Mouse (Mus musculus) cerebellum, postnatal 4 days (tissue): Measurements from ENCODE around the gene Emc6.

Experiments used
- DNase-seq, 2 experiments: peaks; one replicate each; pipeline ENCODE4 v3.0.0; 2022; ENCODE audit warnings: low spot score in 2 of 2, mixed read lengths in 1 of 2

Emc6 gene

DNA sequence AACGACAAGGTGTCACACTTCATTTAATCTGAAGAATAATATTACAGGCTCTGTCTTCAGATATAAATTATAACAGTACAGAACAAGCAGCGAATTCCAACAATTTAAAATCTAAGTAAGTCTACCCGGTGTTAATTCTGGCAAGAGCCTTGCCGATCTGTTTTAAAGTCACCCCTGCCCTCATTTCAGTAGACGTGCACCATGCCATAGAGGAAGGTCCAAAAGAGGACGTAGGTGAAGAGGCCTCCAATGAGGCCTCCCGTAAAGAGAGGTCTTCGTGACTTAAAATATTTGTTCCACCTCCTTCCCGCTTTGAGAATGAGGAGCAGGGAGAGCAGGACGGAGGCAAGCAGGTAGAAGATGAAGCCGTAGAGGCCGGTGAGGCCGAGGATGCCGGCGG lies 651 bp downstream of the Emc6 start:
- DNase-seq = no peak

DNA sequence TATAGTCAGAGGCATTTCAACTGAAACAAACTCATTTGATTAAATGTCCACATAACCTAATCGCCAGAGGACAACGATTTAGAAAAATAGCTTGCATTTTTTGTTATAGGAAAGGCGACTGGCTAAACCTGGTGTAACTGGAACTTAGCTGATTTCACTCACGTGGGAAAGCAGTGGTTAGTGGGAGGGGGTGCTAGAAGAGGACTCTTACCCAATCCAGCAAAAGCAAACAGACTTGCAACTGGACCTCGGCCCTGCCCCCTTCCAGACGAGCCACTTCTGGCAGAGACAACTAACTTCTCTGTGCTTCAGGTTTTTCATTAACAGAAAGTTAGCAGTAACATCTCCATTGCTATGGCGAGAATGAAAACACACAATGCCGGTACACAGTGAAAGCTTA lies 1.2 kb downstream of the Emc6 start:
- no peak for DNase-seq

DNA sequence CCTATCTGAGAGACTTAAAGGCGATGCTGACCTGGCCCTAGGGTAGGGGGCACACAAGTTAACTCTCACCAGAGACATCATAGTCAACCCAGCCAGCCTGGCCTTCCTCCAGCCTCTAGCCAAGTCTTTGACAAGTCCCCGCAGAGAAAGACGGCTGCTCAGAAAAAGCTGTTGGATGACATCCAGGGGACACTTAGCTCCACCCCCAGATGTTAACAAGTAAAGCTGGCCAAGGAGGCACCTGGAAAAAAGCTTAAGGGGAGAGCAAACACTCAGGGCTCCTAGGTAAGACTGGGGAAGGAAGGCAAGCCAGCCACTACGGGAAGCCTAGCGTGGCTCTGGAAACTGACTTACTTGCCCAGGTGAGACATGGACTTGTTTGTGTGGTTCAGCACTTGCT lies 4.7 kb downstream of the Emc6 start:
- no peak for DNase-seq

DNA sequence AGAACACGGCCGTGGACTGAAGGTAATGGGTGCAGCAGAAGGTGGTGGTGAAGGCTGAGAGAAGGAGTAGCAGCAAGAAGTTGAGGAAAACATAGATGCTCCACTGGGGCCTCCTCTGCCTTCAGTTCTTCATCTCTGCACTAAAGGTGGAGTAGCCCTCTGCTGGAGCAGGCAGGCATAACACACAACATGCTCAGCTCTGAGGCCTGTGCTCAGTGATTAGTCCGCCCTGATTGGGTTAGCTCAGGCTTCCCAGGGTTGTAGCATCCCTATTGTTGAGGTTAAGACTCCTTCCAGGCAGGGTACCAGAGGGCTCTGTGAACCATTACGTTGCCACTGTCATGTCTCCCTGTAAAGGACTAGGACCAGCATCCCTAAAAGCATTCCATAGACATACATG lies 7.6 kb downstream of the Emc6 start:
- peak in 1 of 2 experiments; percentile 60 for DNase-seq

DNA sequence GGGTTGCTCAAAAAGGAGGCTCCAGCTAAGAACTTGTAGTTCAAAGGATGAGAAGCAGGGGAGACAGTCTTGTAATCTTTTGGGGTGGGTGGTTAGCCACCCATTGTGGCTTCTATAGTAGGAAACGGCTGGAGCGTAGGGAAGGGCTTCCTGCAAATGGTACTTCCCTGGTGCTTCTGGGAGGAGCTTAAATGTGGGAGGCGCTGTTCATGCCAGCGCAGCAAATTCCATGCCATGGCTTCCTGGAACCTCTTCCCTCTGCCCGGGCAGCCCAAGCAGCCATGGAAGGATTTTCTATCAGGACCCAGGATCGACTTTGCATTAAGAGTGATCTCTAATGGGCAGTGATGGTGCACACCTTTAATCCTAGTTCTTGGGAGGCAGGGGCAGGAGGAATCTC lies 8.3 kb downstream of the Emc6 start:
- no peak for DNase-seq

DNA sequence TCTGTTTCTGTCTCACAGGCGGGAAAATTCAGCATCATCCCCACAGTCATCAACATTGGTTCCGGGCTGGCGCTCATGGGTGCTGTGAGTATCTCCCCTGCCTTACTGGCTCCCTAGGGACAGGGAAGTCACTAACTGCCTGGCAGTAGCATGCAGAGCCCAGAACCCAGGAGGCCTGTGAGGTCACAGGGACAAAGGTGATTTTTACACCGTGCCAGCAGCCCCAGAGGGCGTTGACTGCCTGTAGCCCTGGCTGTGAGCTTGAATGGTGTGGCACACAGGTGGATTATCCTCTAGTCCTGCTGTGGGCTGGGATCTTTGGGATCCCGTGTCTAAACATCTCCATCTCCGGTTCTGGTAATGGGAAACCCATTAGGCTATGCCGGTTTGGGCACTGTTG lies 8.8 kb downstream of the Emc6 start:
- DNase-seq = no peak

DNA sequence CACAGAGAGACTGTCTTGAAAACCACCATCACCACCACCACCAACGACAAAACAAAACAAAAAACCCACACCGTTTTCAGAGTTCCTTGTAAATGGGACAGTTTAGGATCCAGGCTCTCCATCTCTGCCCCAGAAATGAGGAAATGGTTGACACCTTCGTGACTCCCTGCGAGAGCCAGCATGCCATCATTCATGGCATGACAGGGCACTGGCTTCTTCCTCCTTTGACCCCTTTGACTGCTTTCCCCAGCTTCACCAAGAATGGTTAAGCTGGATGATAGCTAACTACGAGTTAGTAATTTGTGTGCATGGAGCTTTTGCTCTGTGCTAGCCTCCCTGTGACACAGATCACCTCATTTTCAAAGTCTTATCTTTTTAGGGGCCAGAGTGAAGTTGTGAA lies 14.6 kb downstream of the Emc6 start:
- no peak for DNase-seq

DNA sequence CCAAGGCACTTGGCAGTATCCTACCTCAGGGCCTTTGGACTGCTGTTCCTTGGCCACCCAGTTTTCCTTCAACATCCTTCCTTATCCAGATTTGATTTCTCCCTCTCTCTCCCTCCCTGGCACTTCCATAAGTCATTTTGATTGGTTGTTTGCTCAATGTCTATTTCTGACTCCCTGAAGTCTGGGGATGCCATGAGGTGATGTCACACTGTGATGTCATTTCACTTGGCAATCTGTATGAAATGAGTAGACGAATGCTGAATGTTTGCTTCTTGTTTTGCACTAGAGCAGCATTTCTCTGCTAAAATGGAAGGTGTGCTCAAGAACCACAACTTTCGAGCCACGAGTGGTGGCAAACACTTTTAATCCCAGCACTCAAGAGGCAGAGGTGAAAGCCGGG lies 15.2 kb downstream of the Emc6 start:
- no peak for DNase-seq

DNA sequence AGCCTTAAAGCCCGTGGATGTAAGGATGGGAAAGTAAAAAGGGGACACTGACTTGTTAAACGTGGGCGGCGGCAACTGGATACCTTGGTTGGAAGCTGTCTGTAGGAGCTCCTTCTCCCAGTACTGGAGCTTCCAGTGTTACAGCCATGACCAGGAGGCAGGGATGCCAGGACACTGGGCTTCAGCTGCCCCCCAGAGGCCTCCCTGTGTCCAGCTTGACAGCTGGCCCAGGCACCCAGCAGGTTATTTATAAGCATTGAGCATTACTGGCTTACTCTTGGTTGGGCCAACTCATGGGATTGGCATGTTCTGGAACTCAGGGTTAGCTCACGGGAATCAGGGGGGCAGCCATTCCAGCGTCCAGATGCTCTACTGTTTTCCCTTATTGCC lies 16.0 kb downstream of the Emc6 start:
- no peak for DNase-seq

DNA sequence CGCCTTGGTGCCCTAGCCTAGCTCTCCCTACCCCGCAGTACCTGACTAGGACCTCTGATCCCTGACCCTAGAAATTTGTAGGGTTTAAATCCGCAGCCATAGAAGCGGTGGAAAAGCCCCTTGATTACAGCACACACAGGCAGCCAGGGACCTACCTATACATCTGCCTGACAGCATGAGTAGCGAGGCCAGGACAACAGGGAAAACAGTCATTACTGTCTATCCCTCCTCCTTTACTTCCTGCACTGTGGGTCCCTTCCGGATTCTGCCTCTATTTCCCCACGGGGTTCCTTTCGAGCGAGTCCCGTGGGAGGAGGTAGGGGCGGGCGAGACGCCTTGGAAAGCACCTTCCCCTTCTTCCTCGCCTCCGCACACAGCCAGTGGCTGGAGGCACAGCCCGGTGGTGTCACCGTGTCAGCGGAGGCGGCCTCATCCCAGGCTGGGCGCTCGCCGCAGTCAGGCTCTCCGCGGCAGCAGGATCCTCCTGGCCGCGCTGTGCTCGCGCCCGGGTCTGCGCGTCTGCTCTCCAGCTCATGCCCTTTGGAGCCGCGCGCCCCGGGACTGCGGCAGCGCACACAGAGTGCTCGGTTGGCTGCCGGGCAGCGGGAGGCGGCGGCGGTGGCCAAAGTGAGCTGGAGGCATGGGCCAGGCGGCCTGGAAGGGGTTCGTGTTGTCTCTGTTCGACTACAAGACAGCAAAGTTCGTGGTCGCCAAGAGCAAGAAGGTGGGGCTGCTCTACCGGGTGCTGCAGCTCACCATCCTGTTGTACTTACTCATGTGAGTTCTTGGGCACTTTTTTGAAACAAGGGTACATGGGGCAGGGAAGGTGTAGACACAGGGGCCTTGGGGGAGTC lies 16.7 kb downstream of the Emc6 start, which contains the start of gene P2rx5:
Gene P2rx5, plus strand, starts transcription at position 465 of the 854 bp plus-strand sequence.
- DNase-seq = peak in 1 of 2 experiments; percentile 23

DNA sequence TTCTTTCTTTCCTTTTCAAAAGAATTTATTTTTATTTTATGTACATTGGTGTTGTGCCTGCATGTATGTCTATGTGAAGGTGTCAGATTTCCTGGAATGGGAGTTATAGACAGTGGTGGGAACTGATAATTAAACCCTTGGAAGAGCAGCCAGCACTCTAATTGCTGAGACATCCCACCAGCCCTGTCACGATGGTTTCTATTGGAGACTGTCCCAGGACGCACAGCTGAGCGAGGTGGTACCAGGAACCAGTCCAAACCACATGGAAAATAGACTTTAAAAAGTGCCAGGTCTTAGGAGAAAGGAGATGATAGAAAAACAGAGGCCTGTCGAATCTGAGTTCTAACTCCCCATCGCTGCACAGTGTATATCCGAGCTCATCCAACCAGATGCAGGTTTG lies 21.8 kb downstream of the Emc6 start:
- no peak for DNase-seq

DNA sequence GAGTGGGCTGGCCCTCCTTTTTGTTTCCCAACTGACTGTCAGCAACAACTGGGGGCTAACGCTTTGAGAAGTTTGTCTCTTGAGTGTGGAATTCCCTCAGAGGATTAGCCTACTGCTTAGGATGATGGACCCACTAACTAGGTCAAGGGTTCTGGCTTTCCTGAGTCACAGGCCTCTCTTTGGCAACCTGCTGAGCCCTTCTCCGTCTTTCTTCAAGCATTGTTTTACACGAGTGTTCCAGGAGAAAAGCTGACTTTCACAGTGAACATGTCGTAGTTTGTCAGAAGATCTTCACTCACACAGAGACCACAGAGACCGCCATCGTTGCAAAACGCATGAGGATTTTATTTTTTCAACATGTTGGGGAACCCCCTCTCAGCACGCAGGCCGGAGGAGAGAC lies 28.6 kb downstream of the Emc6 start:
- DNase-seq = no peak

DNA sequence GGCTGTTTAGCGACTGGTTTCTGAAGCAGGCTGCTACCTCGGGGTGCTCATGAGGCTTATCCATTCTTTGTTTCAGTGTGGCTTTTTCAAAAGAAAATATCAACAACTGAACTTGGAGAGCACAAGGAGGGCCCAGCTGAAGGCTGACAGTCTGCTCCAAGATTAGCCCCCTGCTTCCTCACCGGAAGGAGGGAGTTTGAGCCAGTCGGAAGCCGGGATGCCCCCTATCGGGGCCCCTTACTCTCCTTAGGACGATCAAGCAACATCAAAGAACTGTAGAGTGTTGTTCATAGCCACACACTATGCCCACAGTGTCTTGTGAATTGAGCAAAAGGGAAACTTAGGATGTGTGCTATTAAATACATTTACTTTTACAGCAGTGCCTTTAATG lies 29.9 kb downstream of the Emc6 start:
- DNase-seq = no peak

DNA sequence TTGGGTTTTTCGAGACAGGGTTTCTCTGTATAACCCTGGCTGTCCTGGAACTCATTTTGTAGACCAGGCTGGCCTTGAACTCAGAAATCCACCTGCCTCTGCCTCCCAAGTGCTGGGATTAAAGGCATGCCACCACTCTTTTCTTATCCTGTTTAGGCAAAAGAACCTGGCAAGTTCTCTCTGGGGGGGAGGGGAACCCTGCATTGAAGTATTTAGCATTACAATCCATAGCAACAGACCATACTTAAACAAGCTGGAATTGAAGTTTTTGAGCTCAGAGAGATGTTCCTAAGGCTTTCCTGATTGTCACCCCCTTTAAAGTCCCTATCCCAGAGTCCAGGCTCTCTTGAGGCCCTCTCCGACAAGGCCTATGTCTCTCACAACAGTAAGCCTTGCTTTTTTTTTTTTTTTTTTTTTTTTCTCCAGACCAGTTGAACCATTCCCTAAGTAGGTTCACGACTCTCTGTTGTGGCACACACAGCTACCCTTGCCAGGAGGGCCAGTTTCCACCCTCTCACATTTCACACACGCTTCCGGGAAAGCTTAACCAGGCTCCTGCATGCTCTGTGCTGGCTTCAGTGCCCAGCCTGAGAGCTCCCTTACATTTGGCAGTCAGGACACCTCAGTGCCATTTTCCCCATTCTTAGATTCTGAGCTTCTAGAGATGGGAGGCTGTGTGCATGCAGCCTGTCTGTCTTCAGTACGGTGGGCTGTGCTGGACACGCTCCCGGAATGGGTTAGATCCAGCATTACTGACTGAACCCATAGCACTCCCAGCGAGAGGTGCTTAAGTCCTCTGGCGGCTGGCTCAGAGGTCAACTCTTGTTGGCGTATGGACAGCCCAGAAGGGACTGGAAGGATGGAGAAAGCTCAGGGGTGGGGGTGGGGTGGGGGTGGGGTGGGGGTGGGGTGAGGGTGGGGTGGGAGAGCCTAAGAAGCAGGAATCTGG lies 30.5 kb downstream of the Emc6 start:
- DNase-seq = no peak

DNA sequence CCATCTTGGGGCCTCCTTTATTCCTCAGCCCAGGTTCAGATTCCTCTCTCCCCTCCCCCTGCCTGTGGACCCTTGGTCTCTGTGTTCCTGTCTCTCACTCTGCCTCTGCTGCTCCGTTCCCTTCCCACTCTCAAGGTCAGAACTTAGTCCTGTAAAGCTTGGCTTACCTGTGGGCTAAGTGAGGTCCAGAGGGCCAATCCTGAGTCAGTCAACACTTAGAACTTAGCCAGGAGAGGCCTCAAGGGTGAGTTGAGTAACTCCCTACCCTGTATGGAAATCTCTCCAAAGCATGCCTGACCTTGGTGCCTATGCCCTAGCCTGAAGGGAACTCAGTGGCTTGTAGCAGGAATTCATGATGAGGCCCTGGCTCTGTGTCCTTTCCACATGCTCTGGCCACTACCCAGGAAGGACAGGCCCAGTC lies 32.6 kb downstream of the Emc6 start:
- no peak for DNase-seq

DNA sequence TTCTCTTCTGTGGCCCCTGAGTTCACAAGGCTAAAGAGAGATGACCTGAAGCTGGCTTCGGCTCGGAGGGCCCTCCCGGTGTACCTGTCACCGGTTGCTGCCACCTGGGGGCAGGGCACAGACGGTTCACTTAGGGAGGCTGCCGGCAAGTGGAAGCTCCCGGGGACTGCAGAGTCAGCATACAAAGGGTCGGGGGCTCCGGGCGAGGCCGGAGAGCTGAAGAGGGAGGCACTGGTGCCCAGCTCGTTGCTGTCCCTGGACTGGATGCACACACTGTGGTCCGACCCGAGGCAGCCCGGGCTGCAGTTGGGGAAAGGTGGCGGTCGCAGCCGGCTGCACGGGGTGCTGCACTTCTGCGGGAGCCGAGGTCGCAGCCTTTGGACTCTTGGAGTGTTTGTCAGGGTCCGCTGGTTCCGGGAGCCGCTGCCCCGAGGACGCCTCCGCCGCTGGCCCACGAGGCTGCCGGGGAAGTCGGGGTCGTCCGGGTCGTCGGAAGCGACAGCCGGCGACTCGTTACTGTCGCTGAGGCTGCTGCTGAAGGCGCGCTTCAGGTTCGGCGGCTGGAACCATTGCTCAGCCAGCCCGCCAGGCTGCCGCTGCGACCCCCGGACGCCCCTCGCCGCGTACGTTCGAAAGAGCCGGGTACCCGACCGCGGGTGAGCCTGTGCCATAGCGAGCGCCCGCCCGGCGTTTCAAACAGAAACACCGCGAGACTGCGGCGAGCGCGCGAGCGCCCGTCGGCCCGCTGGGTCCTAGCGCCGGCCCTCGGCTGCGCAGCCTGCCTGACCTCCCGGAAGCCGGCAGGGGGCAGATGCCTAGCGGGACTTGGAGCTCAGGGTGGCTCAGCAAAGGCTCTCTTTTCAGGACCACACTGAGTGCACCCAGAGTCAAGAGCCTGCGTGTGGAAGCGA lies 39.0 kb downstream of the Emc6 start, which contains the start of gene Haspin:
Gene Haspin, minus strand, starts transcription at position 704 of the 911 bp plus-strand sequence.
- DNase-seq = peak; percentile 85 to 94

DNA sequence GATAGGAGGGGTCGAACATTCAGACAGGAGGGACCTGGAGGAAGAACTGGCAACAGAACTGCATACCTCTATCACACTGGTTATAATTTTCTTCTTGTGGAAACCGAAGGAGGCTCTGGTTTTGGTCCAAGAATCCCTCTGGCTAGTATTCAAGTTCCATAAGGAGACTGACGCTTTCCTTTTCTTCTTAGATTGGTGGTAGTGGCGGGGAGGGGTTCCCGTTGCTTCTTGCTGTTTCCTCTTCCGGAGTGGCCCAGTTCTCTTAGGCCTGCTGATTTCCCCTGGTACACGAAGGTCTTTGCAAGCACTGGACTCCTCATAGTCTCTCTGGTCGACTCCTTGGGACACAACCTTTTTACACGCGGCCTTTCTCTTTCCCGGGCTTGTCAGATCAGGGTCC lies 39.7 kb downstream of the Emc6 start:
- no peak for DNase-seq

DNA sequence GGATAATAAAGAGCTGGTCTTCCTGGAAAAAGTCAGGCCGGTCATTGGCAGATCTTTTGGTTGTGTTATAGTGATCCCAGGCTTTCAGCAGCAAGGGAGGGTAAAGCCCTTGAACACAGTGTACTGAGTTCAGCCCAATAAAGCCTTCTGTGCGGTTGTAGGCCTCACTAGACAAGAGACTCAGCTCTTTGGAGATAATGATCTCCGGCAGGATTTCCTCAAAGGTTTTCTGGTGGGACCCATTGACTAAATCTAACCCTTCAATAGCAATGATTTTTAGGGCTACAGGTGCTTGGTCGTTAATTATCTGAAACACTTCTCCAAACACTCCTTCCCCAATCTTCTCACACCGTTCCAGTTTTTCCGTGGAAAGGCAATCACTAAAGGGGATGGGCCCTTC lies 40.2 kb downstream of the Emc6 start:
- DNase-seq = no peak

DNA sequence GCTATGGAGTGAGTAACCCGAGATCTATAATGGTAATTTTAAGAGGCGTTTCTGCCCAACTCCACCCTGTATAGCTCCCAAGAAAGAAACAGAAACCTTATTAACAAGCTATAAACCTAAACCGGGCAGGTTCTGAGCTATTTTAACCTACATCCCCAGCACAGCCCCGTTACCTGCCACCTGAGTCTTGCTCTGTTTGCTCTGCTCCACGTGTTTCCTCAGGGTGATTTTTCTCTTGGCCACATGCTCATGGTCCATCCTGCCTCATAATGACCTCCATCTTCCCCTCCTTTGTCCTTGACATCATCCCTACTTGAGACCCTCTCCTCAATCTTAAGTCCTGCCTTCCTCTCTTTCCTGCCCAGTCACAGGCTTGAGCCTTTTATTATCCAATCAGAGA lies 42.6 kb downstream of the Emc6 start:
- DNase-seq = no peak

DNA sequence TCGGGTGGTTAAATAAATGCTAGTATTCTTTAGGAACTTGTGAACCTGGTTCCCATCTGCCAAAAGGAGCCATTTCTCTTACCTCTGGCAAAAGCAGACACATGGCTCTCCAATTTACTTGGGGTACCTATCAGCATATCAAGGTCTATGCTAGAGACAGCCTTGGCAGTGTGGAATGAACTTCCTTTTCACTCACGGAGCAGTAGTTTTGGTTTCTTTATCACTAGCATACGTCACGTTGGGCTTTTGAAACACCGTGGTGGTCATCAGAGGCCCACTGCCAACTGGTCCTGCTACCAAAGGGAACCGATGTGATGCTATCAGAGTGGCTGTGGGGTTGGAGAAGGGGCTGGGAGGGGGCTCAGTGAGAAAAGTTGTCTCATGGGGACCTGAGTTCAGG lies 43.8 kb downstream of the Emc6 start:
- no peak for DNase-seq

DNA sequence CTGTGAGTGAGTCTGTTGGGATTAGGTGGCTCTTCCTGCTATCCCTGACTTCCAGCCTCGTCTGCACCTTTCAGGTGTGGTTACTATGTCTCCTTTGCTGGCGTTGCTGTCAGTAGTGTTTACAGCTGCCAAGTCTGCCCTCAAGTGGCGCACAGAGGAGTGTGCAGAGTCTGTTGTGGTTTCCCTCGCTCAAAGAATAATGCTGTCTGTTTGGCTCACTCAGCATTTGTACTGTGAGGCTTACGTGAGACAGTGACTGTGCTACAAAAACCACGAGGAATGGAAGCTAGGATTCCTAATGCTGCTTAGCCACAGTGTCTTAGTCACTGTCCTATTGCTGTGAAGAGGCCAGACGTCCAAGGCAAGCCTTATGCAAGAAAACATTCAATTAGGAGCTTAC lies 45.8 kb downstream of the Emc6 start:
- DNase-seq = no peak

DNA sequence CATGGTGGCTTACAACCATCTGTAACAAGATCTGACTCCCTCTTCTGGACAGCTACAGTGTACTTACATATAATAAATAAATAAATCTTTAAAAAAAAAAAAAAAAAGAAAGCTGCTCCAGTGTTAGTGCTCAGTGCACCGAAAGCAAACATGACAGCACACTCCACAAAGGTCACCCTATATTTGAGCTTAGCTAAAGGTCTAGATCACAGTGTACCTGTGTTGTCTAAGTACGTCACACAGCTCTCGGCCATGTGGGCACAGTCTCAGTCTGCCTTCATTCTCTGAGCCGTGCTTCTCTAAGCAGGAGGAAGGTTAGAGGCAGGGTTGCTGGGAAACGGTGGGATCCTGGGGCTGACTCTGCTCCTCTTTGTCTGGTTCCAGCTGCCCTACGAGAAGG lies 50.3 kb downstream of the Emc6 start:
- DNase-seq = no peak
